Mouse (Mus musculus) adrenal gland, adult 18-20 months (tissue): ENCODE measurements around the gene Lrrk1. TPM values are rescaled to one million over a fixed set of nuclear protein-coding genes. Genes with fewer than 3 reads are reported as not detected.

Source experiments
- DNase-seq, 2 experiments: peaks; one replicate each; pipeline ENCODE4 v3.0.0; 2021 to 2022; ENCODE audit warnings: low spot score in 2 of 2
- total RNA-seq, 2 experiments: library from RNA; stranded (reverse); gene quantifications; 1 replicate in 1 of 2; 2 replicates in 1 of 2; pipeline ENCODE4 v1.2.3; 2021

The Lrrk1 gene
- total RNA-seq, 2 experiments from 2014 or later = 12.2 to 12.6 TPM

DNA sequence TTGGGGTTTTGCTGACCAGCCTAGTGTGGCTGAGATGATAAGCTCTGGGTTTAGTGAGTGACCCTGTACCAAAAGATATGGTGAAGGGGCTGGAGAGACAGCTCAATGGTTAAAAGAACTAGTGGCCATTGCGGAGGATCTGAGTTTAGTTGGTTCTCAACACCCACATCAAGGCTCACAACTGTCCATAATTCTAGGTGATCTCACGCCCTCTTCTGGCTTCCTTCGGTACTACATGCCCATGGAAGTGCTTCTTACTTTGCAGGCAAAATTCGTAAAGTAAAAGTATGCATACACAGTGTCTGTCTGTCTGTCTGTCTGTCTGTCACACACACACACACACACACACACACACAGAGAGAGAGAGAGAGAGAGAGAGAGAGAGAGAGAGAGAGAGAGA, 45.8 kb downstream of the Lrrk1 start:
- peak; percentile 62 to 74 for DNase-seq

DNA sequence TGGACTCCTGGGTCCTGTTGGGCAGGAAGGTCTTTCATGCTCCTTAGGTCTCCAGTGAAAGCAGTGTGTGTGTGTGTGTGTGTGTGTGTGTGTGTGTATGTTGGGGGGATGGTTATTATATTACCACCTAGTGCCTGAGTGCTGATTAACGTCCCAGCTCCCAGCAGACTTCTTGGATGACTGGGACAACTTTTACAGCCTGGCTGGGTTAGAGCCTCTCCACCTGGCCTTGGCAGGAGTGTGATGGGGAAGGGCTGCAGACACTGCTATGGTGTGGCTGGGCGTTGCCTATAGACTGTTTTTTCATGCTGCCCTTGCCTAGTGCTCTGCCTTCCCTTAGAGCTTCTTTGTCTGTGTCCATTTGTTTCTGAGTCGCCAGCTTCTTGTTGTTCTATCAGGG, 48.1 kb downstream of the Lrrk1 start:
- no peak for DNase-seq

DNA sequence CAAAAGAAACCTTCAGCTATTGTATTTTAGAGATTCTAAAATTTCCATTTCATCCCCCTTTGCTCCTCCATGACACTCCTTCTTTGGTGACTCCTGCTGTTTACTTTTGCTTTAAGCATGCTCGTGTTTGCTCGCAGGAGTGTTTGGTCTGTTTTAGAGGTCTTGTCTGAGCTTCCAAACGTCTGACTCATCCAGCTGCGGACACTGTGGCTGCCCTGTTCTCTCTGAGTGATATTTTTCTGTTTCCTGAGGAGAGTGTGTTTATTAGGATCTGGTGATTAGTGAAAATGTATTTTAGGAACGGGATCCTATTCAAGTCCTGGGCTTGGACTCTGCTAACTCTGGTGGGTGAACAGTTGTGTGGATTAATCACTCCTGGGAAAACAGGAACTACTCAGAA, 48.5 kb downstream of the Lrrk1 start:
- peak in 1 of 2 experiments; percentile 15 for DNase-seq

DNA sequence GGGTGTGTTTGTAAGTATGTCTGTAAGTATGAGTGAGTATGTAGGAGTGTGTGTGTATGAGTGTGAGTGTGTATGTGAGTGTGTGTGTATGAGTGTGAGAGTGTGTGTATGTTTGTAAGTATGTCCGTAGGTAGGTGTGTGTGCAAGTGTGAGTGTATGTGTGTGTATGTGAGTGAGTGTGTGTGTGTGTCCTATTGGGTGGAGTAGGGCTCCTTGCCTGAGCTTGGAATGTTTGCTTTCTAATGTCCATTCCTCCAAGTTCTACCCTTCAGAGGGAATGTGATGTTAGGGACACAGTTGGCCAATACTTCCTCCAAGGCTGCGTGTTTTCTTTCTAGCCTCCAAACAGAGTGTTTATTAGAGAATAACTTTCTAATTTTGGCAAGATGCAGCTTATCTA, 51.2 kb downstream of the Lrrk1 start:
- DNase-seq = no peak

DNA sequence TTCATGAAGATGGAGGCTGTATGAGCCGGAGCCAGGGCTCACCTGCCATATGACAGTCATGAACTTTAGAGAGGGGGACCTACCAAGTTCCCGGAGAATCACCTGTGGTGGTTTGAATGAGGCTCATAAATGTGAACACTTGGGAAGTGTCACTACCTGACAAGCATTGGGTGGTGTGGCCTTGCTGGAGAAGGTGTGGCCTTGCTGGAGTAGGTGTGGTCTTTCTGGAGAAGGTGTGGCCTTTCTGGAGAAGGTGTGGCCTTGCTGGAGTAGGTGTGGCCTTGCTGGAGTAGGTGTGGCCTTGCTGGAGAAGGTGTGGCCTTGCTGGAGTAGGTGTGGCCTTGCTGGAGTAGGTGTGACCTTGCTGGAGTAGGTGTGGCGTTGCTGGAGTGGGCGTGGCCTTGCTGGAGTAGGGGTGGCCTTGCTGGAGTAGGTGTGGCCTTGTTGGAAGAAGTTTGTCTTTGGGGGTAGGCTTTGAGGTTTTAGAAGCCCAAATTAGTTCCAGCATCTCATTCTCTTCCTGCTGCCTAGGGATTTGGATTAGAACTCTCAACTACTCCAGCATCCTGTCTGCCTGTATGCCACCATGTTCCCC, 54.1 kb downstream of the Lrrk1 start:
- no peak for DNase-seq

DNA sequence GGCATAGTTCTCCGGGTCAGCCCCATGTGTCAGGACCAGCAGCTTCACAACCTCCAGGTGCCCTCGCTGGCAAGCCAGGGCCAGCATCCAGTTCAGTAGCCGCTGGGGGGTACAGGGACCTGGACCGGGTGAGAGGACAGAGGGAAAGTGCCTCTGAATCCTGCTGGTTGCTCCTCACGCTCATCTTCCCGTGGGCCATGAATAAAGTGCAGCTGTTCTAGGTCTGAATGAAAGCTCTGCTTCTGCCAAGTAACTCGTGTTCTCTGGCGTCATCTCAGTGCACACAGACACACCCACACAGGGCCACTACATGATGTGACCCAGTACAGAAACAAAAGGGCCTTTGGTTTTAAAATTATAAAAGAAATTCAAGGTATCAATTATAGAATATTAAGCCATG, 55.8 kb downstream of the Lrrk1 start:
- no peak for DNase-seq

DNA sequence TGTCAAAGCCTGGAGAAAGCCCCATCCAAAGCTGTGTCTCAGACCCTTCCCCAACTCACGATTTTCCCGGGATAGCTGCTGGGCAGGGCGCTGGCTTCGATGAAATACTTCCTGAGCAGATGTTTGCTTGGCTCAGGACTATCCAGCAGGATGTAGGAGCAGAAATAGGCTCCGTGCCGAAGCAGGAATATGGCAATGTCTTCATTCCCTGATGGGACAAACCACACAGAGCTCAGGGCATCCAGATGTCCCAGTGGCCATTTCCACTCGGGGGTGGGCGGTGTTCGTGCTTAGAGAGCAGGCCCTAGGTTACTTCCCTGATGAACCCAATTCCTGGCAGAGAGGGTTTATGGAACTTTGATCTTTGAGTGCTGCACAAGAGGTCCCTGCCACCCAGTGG, 57.5 kb downstream of the Lrrk1 start:
- DNase-seq = no peak

DNA sequence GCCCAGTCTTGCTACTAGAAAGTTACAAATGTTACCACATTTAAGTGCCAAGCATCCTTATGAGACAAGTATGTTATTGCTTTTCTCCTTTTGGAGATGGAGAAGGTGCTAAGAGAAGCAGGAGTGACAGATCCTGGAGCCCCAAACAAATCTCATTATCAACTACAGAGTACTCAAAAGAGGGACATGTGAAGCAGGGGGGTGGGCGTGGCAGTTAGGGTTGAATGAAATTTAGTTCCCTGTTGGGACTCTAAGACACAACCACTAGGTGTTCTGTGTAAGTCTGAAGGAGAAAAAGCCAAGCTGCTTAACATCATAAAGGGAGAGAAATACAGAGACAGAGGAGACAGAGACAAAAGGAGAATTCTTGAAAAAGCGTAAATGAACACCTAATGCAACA, 60.6 kb downstream of the Lrrk1 start:
- no peak for DNase-seq

DNA sequence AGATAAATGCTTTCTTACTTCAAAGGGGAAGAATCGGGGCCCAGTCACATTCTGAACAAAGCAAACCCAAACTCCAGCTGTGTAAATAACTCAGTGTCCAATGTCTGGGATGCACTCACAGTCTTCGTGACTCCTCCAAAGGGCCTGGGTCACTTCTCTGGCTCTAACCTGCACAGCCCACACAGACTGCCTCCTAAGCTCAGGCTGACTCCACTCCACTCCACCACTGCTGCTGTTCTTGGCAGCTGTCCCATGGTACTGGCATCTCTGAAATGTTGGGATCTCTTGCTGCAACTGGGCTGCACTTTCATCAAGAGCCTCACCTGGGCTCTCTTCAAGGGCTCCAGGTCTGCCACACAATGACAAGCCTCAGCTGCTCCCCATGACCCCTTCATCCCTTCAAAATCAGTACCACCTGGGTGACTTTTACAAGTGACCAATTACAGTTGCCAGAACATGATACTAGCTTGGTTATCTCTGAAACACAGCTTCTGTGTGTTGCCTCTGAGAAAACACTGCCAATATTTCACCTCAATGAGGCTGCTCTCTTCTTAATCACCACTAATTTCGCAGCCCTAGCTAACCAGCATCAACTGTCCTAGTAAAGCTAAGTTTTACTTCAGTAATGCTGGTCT, 62.6 kb downstream of the Lrrk1 start:
- no peak for DNase-seq

DNA sequence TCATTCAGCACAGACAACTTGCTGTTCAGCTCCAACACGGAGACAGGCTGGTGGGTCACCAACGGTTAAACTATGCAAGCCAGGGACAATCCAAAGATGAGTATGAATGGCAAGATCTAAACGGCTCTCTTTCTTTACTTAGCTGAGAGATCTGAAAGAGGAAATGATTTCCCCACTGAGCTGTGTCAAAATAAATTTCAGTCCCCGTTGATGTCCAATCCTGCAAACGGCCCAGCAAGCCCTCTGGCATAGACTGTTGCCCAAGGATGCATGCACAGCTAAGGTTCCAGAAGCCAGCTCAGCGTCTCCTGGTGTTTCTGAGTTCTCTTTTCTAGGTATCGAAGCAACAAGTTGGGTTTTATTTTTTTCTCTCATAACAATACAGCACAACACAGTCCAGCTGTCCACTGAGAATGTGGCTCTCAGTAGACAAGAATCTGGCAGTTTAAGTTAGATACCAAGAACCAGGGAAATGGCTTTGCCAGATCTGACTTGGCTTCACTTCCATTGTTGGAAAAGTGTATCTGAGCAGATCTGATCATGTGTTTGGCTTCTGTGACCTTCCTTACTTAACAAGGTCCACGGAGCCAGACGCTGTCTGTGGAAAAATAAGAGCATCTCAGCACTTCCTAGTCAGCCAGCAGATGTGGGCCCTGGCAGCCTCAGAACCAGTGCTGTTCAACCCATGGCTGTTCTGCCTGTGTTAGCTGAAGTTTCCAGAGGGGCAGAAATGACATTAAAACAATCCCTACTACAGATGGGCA, 64.7 kb downstream of the Lrrk1 start:
- DNase-seq = no peak

DNA sequence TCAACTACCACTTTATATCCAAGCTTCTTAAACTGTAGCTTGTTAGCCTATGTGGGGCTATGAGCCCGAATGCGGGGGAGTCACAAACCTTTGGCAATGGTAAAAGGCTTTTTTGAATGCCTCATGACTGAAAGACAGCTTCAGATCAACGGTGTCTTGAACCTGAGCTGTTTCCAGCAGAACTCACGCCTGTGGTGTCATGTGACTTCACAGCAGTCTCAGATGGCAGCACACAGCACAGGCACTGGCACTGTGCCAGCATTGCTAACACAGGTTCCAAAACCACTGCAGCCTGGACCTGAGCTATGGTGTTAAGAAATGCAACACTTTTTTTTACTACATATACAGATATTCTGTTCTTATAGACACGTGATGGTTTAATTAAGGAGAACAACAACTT, 67.2 kb downstream of the Lrrk1 start:
- DNase-seq = no peak

DNA sequence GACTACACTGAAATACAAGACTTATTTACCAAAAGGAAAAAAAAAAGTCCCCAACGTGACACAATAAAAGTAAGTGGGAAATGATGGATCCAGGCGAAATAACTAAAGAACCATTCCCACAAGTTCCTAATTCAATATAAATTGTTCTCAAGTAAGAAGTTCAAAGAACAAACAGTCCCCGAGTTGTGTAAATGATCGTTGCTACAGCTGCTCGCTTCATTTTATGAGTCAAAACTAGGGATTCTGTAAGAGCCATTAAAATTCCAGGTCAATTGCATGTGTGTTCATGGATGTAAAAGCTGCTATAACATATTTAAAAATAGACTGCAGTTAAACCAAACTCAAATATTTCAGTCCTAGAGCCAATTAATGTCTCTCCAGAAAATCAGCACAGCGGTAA, 70.0 kb downstream of the Lrrk1 start:
- no peak for DNase-seq

DNA sequence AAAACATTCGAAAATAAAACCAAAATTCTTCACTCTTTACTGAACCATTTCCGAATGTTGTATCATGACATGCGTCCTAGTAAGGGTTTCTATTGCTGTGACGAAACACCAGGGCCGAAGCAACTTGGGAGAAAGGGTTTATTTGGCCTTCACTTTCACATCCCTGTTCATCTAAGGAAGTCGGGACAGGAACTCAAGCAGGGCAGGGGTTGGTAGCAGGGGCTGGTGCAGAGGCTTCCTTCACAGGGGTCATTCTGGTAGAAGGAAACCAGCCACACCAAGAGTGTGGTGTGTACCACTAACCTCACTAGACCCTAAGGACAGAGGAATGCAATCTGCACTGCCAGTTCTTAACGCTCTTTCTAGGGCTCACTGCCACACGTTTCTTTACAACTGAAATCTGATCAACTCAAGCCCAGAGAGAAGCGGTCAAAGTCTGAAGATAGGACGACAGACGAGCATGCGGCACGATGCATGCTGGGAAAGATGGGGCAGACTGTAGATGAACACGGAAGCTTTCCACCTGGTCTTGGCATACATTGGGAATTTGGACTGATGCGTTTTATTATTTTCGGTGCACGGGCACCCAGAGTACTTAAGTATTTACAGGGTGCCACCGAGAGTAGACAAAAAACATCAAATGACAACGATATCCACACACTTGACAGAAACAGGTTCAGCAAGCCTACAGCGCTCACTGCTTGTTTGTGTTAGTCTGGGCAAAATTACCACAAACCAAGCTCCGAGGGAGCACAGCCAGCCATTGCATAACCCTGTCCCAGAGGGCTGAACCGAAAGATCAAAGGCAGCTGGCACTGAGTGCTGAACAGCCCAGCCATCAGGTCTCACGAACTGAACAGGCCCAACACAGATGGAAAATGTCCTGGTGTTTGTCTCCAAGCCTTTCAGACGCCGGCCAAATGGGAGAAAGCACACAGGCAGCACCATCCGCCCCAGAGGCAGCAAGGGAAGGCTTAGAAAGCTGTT, 77.2 kb downstream of the Lrrk1 start:
- DNase-seq = peak; percentile 28 to 57

DNA sequence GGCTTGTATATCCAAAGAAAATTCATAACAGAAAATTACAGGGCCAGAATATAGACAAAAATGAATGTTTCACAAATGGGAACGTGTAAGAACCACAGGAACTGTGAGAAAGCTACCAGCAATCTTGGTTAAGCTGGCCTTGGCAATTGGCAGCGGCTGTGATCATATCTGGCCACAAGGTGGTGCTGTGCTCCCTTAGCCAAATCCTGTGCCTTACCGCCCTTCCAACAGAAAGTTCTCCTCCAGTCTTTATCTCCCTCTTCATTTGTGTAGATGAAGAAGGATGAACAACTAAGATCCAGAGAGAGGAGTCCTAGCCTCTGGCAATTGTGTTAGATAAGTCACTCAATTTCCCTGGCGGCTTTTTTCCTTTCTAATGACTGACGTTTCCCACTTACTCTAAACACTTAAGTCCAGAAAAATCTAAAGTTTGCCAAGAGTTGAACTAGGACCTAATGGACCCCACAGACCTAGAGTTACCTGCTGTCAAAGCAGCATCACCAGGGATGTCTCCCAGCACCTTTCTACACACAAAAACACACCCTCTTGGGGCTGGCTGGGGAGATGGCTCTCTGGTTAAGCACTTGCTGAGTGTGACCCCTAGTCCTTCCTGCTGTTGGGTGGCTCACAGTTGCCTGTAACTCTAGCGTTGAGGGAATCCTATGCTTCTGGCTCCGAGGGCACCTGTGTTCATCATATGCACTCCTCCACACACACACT, 78.0 kb downstream of the Lrrk1 start:
- DNase-seq = peak; percentile 62

DNA sequence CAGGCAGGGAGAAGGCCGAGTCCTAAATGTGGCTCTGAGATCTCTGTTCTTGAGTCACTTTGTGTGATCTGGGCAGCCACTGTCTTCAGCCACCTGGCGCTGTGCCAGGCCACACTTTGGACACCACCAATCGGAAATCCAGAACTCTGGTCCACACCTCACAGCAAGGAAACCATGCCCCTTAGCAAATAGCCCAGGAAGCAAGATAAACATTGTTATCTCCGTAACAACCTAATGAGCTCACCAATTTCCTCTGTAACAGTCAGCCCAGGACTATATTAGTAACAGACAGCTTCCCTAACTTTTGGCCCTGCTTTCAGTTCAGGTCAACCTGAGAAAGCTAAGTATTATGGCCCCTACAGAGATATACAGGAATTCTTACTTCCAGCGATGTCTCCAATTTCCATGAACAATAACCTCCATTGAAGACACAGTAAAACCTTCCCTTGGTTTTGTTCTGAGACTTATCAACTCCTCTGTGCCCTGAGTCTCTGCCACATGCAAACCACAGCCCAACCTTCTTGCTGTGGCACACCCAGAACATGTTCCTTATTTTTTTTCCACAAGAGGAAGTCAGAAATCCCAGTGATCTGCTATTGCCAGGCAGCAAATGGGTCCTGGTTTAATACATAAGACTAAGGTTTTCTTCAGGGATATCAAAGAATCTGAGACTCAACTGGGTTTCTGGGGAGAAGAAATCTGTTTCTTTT, 78.8 kb downstream of the Lrrk1 start:
- DNase-seq = no peak

DNA sequence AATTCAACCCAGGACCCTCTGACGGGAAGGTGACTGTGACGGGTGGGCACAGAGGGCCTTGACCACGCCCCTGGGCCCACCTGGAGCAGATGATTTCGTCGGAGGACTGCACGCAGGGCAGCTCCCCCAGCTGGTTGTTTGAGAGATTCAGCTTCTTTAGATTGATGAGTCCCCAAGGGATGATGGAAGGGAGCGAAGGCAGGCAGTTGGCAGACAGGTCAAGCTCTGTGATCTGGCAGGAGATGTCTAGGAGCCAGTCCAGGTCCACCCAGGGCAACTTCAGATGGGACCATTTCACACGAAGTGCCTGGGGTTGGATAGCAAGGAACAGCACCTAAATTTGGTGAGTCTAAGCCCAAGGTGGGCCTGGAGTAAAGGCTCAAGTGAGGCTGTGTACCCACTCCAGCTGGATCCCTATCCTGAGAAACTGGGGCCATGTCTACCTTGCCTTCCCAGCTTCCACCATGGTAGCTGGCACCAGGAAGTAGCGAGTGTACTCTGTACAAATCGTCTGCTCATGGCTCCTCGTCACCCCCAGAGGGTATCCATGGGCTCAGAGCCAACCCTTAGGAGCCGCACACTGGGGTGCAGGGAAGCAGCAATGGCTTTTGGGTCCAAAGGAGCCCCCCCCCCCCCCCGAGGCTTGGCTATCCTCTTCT, 79.4 kb downstream of the Lrrk1 start:
- DNase-seq = no peak

DNA sequence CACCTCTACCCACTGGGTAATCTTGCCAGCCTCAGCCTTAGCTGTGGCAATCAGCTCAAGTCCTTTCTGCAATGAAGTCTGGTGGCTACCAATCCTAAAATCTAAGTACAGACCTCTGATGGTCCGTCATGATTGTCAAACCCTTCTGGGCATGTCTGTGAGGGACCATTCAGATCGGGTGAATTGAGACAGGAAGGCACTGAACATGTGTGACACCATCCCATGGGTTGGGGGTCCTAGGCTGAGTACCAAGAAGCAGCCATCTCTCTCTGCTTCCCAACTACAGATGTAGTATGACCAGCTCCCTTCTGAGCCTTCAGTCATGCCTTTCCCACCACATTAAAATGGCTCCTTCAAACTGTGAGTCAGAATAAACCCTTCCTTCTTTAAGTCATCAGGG, 80.4 kb downstream of the Lrrk1 start:
- DNase-seq = no peak

DNA sequence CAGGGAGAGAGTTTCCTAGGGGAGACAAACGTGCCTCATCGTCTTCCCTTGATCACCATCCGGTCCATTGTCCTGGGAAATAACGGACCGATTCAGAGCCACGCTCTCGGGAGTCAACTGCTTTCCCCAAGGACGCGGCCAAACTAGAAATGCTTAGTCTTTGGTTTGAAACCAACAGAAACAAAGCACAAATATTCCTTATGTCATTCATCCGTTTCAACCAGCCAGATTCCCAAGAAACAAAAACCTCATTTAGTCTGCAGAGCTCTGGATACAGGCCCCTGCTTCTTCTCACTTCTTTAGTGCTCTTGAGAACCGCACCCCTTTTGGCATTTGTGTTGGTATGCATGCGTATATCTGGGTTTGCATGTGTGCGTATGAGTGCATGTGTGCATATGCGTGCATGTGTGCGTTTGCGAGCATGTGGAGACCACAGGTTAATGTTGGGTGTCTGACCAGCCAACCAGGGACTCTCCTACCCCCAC, 82.4 kb downstream of the Lrrk1 start:
- DNase-seq = no peak

DNA sequence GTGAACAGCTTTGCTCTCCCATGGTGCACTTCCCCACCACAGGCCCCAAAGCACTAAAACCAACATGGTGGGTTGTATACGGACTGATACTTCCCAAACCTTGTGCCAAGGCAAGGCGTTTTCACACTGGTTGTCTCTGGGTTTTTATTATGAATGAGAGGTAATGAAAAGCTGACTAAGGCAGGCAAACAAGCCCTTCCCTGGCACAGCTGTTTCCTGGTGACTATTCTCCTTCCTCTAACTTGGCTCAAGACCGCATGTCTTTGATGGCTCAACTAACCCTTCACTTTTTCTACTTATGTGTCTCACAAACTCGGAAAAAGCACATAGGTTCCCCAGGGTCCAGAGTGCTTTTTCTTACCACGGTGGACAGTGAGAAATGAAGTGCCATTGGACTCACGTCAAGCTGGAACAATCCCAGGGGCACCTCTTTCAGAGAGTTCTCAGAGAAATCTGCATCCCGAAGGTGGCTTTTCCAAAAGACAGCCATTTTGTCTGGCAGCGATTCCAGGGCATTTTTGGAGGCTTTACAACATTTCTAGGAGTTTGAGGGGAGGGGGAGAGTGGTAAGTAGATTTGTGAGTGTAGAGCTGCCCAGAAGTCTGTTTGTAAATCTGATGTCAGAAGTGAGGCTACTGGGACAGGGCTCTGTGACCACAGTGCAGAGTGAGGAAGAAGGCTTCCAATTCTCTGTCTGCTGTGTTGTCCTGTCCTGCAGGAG, 83.0 kb downstream of the Lrrk1 start:
- DNase-seq = no peak
